Mouse (Mus musculus): ENCODE measurements around the gene Id3.
"Not testable (repeated sequence)": the region's sequence is repeated elsewhere in the genome, so short reads cannot be mapped to it uniquely, and the experiment has no call there.

The Id3 gene

DNA sequence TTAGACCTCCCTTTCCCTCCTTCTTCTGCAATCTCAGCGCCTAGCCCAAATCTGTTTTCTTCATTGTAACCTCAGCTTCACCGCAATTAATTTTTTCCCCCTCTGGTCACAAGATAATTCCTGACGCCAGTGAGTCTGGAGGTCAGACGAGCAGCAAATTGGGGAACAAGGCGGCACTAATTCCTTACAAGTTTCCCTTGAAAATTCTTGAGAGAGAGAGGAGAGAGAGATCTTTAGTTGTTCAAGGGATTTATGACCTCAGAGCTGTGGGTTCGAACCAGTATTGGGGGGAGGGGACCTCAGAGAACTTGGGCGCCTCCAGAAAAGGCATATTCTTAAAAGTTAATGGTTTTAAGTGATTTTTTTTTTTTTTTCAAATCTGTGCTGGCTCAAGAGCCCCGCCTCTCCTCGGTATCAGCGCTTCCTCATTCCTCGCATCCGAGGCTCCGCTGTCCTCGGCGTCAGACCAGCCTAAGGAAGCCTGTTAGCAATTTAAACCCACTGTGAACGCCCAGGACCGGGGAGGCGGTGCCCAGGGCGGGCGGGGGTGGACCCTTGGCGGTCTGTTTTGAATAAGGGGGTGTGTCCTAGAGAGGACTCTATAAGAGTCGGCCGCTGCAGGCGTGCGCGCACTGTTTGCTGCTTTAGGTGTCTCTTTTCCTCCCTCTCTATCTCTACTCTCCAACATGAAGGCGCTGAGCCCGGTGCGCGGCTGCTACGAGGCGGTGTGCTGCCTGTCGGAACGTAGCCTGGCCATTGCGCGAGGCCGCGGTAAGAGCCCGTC is at the start of gene Id3:
Id3 (plus strand) TSS at position 305 of the 784 bp plus-strand sequence.
- DNase-seq (ENCODE audit: low spot score in 2 of 2): peak; percentile 67 to 68

DNA sequence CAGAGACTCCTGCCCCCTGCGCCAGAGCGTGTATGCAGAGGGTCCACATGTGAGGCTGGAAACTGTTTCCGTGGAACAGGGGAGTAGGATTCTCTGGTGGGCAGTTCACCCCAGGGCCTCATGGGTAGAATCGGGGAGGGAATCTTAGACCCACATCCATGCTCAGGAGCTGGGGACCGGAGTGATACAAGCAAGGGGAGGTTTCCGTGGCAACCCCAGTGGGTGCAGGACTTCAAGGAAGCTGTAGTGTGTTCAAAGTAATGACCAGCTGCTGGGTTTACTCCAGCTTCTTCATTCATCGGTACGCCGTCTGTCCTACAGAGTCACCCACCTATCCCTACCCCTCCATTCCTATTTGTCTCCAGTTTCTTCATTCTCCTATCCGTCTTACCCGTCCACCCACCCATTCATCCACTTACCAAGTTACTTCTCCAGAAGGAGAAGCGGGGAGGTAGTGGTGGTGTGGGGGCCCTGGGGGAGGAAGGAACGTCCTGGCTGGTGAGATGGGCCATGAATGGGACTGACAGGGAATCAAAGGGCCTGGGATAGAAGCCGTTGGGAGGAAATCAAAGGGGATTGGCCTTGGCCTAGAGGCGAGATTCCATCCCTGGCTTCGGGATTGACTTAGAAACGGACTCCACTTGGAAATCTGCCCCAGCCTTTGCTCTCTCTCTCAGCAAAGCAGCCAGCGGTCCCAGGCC is 48.6 kb upstream of the Id3 start:
- peak in 1 of 2 experiments; percentile 21 for DNase-seq (ENCODE audit: low spot score in 2 of 2)

- DNase-seq (ENCODE audit: low spot score in 2 of 2): no peak
Observed at GRCm38 (mm10) chr4:136095490-136096105, 47.7 kb upstream of the Id3 start.

GRCm38 (mm10) chr4:136096446-136097113 is 46.7 kb upstream of the Id3 start:
- DNase-seq (ENCODE audit: low spot score in 2 of 2): no peak

DNA sequence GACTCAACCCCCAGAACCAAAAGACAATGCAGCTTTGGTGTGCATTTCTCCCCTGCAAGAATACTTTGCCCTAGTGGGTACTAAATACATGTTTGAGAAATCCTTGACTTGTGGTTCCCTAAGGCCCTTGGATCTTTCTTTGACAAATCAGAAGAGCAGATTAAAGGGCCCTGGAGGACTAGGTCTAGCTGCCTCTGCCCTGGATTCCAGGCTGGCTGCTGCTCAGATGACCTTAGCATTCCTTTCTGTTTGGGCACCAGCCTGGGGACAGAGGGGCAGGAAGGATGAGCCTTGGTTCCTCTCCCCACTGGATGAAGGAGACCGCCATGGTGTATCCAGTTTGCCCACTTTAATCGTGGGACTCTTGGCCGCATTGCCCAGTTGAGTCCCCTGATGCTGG is 44.9 kb upstream of the Id3 start:
- no peak for DNase-seq (ENCODE audit: low spot score in 2 of 2)

DNA sequence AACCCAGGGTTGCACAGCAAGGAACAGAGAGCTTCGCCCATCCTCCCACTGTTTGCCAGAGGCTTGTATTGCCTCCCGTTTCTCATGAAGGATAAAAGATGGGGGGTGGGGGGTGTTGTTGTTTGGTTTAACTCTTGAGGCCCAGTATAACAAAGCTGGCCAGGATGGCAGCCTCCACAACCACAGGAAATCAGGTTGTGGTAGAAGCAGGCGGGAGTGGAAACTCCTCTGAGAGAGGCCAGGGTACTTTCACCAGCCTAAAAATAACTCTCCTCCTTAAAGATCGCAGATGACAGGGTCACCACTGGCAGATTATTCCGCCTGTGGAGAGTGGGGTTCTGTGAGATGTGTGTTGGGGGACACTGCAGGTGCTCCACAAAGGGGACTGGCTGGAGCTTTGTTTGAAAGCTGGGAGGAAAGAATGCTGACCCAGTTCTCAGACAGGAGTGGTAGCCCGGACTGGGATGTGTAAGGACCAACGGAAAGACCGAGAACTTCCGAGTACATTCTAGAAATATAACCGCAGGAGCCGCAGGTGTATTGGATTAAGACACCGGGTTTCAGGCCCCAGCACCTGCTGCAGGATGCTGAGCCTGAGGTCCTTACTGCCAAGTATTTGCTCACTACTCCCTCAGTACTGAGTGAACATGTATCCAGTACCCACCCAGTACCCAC is 42.8 kb upstream of the Id3 start:
- DNase-seq (ENCODE audit: low spot score in 2 of 2): no peak

DNA sequence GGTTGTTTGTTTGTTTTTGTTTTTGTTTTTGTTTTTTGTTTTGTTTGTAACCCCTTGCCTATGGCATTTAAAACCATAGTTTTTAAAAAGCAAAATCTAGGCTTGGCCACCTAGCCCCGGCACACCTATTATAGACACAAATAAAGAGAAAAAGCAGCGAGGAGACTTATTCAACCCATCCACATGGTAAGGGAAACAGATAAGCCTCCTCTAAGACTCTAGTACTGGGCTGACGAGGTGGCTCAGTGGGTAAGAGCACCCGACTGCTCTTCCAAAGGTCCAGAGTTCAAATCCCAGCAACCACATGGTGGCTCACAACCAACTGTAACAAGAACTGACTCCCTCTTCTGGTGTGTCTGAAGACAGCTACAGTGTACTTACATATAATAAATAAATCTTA is 41.5 kb upstream of the Id3 start:
- not testable (repeated sequence) for DNase-seq (ENCODE audit: low spot score in 2 of 2)

- peak in 1 of 2 experiments; percentile 13 for DNase-seq (ENCODE audit: low spot score in 2 of 2)
Observed at GRCm38 (mm10) chr4:136104590-136105337, 38.5 kb upstream of the Id3 start.

DNA sequence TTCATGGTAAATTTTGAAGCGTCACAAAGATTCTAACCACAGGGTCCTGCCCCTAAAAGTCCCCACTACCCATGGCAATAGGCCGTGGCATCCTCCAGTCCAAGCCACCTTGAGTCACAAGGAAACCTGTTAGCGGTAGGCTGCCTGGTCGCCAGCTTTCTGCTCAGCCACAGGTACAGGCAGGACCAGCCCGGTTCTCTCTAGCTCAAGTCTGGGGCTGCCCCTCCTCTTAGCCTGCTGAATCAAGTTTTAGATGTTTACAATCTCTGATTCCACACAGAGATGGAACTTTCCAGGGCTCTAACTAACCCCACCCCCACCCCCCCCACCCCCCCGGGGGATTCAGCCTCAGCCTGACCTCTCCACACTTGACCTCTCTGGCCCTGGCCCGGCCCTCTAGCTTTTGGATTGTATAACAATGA is 36.4 kb upstream of the Id3 start:
- DNase-seq (ENCODE audit: low spot score in 2 of 2): no peak

- DNase-seq (ENCODE audit: low spot score in 2 of 2): no peak
Observed at GRCm38 (mm10) chr4:136109153-136109552, 34.1 kb upstream of the Id3 start.

DNA sequence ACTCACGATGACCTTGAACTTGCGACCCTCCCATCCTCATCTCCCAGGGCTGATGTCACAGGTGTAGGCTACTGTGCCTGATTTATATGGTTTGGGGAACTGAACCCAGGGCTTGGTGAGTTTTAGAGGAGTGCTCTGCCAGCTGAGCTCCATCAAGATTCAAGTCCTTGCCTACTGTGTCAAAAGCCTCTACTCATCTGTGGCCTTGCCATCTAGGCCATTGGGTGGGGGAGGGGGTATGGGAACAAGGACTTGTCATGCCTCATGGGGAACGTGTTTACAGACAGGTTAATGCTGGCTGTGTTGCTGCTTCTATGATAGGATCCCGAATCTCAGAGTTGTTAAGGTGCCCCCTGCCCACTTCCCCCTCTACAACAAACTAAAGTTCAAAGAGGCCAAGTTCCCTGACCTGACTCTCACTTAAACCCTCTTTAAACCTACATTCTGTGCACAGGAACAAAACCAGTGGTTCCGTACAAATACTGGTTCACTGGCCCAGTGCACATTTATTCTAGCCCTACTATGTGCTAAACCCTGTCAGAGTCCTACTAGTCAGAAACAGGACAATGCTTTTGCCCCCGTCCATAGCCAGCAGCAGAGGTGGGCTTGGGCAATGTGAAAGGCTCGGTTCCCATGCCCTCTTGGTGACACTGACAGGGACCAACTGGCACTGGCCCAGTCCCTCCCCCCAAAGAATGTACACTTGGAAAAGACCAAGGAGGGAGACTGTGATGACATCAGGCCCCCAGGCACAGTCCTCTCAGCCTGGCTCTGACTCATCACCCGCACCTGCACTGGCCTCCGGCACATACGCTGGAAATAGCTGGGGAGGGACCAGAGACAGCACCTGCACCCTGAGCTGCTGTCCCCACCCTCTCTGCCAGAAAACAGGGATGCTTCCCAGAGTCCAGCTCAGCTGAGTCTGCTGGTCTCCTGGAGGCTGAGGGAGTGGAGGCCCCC is 33.1 kb upstream of the Id3 start:
- DNase-seq (ENCODE audit: low spot score in 2 of 2): no peak

DNA sequence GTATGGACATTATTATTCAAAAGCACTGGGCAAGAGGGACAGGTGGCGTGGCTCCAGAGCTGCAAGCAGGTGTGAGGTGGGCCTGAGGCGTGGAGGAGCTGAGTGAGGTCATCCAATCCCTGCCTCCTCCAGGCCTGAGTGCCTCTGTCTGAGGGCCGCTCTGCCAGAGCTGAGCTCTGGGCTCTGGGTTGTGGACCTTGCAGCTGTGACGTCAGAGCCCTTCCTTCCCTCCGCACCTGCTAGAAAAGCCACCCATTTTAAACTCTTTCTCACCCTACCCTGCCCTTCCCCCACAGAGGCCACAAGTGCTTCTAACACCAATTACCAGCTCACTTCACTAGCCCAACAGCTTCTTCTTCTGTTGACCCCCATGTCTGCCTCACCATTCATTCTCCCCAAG is 31.0 kb upstream of the Id3 start:
- no peak for DNase-seq (ENCODE audit: low spot score in 2 of 2)

DNA sequence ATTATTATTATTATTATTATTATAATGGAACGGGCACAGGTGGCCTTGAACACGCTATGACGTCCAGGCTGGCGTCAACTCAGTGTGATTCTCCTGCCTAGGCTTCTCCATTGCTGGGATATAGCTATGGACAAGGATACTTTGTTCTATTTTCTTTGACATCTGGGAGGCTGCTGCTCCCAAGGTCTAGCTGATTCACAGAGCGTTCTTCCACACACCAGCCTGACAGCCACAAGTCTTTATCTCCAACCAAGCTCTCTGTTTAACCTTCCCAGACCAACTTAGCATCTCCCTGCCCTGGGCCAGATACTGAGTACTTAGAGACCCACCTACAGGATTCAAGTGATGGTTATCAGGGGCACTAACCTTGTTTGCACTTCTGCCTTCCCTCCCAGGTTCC is 28.6 kb upstream of the Id3 start:
- DNase-seq (ENCODE audit: low spot score in 2 of 2): no peak

DNA sequence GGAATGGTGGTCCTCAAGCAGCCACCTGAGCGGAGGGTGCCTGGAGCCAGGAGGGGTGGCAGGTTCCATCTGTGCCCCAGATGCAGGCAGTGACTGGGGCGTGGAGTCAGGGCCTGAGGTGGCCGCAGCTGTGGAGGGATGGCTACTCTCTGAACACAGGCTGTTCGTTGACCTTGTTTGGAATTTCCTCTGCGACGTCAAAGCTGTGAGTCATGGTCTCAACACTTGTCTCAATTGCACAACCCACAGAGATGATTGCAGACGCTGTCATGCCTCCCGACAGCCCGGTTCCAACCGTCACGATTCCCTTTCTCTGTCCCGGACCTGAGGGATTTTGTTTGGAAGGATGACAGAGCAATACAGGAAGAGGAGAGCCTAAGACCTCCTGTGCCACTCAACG is 26.3 kb upstream of the Id3 start:
- no peak for DNase-seq (ENCODE audit: low spot score in 2 of 2)

GRCm38 (mm10) chr4:136120041-136120440 is 23.3 kb upstream of the Id3 start:
- no peak for DNase-seq (ENCODE audit: low spot score in 2 of 2)

- DNase-seq (ENCODE audit: low spot score in 2 of 2): no peak
Observed at GRCm38 (mm10) chr4:136121158-136121557, 22.1 kb upstream of the Id3 start.

DNA sequence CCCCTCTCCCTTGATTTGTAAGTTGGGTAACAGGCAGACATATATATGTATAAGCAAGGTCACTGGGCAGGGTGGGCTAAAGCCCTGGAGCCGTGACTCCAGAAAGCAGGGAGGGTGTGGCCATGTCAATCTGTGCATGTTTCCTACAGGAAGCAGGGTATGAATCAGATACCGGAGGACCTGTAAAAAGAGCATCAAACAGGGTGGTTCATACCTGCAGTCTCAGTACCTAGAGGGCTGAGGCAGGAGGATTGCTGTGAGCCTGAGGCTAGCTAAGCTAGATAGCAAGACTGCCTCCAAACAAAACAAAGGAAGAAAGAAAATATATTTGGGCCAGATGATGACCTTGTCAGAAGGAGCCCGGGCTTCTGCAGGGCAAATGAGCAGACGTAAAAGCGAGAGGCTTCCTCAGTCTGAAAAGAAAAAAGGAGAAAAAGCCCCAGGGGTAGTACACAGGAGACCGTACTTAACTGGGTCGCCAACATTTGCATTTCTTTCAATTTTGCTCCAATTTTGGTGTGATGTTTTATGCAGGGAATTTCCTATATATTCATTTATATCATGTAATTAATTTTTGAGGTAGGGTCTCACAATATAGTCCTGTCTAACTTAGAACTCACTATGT is 21.3 kb upstream of the Id3 start:
- DNase-seq (ENCODE audit: low spot score in 2 of 2): no peak

- no peak for DNase-seq (ENCODE audit: low spot score in 2 of 2)
Observed at GRCm38 (mm10) chr4:136123111-136123791, 20.0 kb upstream of the Id3 start.

DNA sequence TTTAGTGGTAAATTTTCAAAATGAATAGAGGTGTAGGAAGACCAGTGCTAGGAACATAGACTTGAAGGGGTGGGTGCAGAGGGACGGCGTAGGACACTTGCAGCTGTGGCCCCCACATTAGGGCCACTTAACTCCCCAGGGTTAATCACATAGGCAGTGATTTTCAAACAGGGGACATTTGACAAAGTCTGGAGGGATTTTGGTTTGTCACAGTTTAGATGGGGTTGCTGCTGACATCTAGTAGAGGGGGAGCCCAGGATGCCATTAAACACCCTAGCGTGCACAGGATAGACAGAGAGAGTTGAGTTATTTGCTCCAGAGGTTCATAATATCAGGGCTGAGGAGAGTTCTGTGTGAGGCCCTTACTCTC is 19.5 kb upstream of the Id3 start:
- no peak for DNase-seq (ENCODE audit: low spot score in 2 of 2)
